Mouse (Mus musculus) activated CD4-positive, CD25-positive, alpha-beta regulatory T cell, adult 4 months (primary cell): ENCODE measurements around the gene Edrf1. TPM values are rescaled to one million over a fixed set of nuclear protein-coding genes. Genes with fewer than 3 reads are reported as not detected.

Experiments
- ATAC-seq: one replicate; pipeline ENCODE4 v1.8.0; 2017
- polyA plus RNA-seq, 2 experiments: library from polyadenylated mRNA; unstranded; fragments of 100-300 nt; shearing (Covaris generic); gene quantifications; one replicate each; pipeline ENCODE4 v1.2.1; 2017

Edrf1 gene
- 10 to 100 TPM; 10.2 to 11.7 TPM for polyA plus RNA-seq

DNA sequence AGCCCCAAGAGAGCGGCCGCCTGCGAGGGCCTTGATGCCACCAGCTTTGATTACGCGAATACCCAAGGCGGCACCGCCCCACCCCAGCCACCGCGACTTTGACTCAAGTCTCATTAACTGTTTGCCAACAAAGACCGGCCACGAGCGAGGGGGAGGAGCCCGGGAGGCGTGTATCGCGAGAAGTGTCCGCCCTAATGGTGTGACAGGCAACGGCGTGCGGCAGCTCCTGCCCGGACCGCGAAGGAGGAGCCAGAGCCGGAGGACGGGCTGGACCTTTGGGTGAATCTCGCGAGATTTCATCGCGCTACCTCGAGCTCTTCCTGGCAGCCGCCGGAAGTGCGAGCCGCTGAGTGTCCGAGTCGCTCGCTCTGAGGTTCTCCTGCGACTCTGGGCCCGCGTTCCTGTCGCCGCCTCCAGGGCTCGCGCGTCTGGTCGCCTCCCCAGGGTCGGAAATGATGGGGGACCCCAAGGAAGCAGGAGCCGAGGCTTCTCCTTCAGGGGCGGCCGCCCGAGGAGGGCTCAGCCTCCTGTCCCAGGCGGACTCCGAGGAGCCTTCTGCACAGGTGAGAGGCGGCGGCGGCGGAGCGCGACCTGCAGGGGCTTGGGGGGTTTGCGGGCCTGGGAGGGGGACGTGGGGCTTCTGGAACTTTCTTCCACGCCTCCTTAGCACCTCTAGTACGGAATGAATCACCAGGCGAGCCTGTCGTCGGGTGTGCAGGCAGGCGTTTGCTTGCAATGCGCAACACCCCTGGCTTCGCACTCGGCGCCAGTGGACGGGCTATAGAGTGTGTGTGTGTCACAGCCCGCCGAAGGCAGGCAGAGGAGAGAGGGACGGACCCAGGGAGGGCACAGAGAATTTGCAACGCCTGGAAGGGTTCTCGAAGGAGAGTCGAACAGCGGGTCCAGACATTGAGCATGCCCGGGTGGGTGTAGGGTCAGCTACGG lies at the start of gene Edrf1:
Edrf1 (plus strand) TSS at position 183 of the 945 bp plus-strand sequence.
- peak; percentile 94 for ATAC-seq

DNA sequence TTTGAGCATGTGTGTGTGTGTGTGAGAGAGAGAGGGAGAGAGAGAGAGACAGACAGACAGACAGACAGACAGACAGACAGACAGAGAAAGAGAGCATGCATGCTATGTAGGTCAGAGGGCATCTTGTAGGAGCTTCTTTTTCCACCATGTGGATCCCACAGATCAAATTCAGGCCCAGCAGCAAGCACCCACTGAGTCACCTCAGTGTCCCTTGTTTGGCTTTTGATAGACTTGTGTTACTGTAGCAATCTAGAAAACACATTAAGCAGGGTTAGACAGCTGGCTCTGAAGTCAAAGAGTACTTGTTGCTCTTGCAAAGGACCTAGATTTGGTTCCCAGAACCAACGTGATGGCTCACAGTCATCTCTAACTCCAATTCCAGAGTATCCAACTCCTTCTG lies 45.6 kb upstream of the Edrf1 start:
- no peak for ATAC-seq

DNA sequence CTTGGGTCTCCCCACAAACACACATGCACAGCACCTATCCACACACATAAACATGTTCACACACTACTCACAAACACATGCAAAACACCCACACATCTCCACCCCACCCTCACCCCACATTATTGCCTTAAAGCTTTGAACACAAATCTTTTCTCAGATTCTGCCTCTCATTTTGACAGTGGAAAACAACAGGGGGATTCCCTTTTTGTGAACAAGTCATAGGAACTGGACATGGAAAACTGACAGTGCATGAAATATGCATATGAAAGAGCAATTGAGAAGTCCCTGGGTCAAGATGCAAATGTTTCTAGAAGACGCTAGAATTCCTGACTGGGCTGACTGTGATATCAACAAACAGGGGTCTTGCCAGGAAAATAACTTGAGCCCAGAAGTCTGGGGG lies 36.8 kb upstream of the Edrf1 start:
- no peak for ATAC-seq

DNA sequence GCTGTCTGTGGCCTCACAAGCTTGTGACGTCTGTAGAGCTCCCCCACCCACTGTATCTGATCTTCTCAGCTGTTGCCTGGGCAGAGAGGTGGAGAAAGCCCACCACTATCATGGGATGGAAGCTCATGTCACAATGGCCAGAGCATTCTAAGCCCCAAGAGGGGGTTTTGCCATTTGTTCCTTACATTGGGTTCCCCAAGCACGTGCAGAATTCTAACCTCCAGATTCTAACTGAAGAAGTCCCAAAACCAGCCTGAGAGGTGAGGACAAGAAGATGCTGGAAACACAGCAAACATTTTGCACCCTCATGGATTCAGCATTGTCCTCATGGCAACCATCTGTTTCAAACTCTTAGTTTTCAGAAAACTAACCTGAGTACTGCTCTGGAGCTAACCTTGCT lies 35.3 kb upstream of the Edrf1 start, which contains the start of gene Tex36:
Tex36 (minus strand) TSS at position 101 of the 400 bp plus-strand sequence.
- ATAC-seq, result no peak

DNA sequence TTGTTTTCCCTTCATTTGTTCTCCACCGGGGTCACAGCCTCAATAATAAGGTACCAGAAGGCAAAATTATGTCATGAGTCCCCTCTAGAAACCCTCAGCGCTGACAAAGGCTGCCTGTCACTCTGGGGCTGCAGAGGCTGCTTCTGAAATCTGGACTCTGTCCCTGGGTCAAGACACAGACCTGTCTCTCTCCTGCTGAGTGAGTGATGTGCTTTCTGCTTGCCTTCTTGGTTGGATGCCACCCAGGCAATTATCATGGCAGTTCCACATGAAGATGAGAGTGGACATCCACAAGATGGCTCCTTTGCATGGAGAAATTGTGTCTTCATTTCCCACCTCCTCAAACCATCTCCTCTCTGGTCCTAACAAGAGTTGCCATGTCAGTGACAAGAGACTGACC lies 34.2 kb upstream of the Edrf1 start:
- no peak for ATAC-seq

DNA sequence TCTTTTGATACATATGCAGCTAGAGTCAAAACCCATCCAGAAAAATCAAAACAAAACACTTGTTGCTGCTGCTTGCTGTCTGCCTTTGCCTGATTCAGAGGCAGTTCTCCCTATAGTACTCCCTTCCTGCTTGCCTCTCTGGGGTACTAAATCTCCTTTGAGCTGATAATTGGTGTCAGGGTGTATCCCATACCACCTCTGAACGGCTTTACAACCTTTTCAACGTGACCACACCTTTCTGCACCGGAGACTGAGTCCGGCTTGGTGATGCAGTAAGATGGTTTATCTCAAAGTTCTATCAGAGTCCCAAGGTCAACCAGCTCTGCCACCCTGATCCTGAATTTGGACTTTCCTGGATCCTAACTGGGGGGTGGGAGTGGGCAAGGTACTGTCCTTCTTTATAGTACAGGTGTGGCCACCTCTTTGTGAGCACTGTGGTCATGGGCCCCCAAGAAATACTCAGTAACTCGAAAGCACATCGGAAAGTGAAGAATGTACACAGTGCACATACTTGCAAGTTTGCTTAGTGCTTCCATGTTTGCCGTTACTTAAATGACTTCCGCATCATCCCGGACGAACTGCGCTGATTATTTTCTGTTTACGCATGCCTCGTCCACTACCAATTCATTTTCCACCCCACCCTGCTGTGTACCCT lies 32.8 kb upstream of the Edrf1 start:
- no peak for ATAC-seq

DNA sequence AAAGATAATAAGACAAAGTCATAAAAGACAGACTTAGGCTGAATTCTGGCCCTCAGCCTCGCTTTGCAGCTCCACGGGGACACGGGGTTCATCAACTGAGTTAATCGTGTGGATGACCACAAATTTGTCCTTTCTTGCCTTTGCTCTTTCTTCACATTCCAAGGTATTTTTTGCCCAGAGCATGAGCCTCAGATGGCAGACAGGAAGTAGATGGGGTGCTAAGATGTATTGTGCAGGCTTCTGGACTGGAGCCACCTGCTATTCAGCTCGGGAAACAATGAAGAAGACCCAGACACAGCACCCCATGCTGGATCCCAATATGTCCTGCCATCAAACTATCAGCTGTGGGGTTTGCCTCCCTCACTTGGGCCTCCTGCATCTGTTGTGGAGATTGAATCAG lies 30.0 kb upstream of the Edrf1 start:
- ATAC-seq, result no peak

DNA sequence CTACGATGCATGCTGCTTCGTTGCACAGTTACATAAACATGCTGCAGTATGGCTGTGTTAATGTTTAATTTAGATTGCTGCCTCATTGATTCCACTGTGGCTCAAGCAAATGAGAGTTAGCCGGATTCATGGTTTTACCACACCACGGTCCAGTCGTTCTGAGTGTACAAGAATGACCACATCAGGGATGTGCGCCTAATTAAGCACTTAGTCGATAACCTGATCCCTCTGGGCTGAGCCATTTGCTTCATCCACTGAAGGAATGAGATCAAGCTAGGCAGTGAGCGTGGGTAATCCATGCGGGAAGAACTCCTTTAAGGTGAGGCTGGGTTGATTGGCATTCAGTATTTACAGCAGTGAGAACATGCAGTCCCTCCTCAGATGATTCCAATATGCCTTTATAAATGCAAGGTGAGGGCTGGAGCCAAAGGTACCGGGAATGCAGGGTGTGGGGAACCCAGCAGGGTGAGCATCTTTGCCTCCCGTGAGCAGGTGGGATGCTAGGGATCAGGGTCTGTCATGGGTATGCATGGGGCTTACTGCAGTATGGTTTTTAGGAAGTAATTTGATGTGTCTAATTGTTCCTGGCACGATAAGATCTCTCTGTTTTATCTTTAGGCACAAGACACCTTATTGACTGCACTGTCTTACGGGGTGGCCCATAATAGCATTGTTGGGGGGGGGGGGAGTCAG lies 29.3 kb upstream of the Edrf1 start:
- ATAC-seq, result no peak

DNA sequence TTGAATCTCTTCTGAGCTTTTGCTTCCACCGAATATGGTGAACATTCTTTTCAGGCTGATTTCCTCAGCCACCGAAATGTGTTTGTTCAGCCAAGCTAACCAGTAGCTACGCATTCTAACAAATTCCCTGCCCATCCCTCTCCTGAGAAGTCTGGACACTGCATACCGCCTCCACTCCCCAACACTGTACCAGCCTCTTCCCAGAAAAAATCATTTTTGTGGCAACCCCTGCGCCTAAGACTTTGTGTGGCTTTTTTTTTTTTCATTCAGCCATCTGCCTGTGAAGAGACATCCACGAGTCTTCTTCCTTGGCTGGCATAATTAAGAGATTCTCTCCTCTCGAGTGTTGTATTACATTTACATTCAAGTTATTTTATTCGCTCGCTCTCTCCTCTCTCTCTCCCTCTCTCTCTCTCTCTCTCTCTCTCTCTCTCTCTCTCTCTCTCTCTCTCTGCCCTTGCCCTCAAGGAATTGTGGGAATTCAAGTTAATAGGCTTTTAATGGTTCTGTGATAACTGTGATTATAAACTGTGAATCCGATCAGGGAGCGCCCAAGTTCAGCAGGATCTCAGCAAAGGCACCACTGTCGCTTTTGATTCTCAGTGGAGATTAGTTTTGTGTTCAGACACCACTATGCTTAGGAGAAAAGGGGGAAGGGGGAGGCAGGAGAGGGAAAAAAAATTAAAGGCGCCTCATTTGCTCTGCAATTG lies 28.6 kb upstream of the Edrf1 start:
- ATAC-seq, result no peak

DNA sequence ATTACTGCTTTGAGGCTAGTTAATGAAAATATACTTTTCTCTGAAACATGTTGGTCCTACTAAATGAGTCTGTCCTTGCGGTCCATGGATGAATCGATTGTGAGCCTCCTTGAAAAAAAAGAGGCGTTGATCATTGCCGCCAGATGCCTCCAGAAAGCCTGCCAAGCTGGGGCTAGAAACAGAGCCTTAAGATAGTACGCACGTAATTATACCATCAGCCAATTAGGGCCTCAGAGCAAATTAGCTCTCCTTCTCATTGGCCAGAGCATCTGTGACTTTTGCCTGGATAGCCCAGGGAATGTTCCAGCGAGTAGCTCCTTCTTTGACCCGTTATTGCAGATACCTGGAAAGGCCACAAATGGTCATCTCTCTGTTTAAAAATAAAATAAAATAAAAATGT lies 27.8 kb upstream of the Edrf1 start:
- no peak for ATAC-seq

DNA sequence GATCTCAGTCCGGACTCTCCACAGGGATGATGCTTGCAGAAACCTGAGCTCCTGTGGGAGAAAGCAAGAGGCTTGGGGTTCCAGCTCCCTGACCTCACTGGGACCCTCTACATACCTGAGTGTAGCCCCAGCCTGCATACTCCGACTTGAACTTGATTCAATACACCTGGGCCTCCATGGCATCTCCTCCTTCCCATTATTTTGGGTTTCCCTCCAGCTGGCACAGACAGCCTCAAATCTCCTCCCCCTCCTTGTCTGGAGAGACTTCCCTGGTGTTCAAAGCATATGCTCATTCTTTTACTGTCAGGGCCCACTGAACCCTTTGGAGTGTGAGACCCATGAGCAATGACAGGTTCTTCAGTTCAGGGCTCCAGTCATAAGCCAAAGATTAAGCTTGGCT lies 24.4 kb upstream of the Edrf1 start:
- ATAC-seq, result no peak

DNA sequence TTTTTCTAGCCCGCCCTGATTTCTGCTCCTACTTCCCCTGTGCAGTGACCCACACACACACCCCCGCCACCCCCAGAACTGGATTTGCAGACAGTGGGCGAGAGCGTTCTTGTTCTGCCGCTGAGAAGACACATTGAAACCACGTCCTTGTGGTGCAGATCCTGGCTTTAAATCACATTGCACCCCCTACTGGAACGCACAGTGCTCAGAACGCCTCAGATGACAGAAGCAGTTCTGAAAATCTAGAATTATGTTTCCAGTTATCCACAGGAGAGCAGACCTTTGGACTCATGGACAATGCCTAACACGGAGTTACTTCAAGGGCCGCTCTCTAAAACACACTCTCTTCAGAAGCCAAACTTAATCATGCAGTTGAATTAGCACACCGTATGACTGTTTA lies 16.6 kb upstream of the Edrf1 start:
- no peak for ATAC-seq

DNA sequence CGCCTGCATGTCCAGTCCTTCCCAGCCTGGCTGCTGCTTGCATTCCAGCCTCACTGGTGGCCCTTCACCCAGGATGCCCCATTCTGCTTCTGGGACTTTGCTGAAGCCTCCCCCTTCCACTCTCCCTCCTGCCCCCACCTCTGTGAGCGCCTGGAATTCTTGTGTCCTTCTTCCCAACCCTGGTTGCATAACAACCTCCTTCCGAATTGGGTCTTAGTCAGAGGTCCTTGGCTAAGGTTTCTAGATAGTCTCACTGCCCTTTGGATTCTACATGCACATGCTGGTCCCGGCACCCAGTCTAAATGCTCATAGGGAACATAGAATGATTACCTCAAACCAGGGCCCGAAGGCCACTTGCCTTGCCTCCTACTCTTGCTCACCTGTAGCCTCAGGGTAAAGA lies 14.1 kb upstream of the Edrf1 start:
- no peak for ATAC-seq

DNA sequence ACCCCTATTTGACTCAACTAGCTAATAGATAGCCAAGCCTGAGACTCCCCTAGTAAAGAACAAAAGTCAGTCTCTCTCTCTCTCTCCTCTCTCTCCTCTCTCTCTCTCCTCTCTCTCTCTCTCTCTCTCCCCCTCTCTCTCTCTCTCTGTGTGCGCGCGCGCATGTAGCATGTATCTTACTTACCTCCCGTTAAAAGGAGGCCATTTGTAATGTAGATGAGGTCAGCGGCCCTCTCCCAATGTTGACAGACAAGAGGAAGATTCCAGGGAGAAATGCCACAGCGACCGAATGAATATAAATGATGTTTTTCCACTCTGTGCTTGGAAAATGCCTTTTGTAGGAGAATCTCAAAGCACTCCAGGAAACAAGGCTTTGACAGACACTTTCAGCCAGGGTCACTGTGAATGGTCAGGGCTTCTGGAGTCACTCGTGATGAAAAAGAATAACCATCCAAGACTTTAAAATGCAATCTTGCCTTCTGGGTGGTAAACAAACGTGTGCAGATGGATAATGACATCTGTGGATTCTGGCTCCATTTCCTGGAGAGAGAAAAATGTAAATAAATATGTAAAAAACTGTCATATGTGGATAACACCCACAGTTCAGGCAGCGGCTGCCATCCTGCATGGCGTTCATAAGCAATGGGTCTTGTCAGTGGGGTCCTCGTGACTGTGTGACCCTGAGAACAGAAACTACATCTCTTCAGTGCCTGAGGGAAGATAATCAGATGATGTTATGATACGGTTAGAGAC lies 10.0 kb upstream of the Edrf1 start:
- no peak for ATAC-seq

DNA sequence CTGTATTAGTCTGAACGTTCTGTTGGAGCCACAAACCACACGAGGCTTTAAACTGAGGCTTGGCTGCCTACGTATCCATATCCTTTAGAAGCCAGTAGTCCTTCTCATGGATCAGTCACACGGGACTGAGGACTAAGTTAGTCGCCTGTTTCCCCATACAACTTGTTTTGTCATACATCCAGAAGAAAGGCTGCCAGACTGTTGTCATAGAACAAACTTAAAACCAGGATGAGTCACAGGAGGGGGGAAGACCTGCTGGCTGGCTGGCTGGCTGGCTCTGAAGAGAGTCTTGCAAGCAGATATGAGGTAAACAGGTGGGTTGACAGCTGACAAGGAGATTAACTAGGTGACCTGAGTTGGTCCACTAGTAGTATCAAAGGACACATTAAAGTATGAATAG lies 6.5 kb upstream of the Edrf1 start:
- ATAC-seq, result no peak

DNA sequence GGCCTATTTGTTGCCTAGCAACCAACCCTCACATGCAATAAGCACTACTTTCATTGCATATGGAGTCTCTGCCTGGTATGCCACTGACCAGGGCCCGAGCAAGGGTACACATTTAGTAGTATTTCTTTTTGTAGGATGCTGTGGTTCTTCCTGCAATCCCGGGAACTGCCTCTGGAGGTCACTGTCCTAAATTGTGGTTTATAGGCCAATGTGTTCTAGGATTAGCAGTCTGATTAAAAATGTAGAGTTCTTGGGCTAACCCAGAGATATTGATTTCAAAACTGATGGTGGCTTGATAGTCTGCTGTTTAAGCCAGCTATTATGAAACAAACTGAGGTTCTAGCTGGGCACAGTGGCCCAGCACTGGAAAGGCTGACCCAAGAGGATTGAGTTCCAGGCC lies 4.9 kb upstream of the Edrf1 start:
- ATAC-seq, result no peak

DNA sequence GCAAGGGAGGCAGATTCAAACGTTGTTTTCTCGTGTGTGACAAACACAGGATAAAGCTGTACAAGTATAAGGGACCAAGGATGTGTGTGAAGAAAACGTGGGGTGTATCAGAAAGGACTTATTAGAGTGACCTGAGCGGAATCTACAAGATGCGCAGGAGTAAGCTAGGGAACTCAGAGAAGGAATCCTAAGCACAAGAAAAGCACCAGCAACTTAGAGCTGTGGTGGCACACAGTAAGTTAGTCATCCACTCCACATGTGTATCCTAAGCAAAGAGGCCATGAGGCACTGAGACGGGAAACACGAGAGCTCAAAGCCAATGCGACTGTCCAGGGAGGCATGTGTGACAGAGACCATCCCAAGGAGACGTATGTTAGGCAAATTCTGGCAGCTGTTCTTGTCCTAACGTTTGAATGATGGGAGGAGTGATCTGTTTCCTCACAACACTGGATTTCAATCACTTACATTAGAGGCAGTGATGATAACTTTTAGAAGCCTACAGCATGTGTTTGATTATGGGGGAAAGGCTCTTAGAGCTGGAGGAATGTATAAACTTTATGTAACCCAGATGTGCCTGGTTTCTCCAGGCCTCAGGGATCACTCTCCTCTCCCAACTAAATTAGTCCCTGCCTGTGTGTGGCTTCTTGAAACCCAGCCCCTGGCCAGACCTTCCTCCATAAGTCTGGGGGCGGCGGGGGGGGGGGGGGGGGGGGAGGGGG lies 2.3 kb upstream of the Edrf1 start:
- ATAC-seq, result no peak

DNA sequence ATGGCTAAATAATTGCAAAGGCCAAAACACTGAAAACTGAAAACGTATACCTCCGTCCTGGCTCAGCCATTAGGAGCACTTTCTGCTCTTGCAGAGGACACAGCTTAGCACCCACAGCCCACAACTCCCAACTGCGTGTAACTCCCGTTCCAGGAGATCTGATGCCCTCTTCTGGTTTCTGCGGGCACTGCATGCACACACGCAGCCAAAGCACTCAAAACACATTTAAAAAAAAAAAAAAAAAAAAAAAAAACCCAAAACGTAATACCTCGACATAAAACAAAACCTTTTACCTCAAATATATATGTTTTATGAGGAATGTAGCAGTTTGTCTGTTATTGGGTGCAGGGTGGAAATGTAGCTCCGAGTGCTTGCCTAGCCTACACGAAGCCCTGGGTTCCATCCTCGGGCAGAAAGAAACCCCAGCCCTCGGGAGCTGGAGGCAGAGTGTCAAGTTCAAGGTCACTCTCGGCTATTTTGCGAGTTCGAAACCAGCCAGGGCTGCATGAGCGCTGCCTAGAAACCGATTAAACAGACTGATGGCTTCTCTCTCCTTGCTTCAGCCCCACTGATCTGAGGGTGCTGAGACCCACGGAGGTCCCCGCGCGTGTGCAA lies 498 bp upstream of the Edrf1 start:
- ATAC-seq, result peak; percentile 41

DNA sequence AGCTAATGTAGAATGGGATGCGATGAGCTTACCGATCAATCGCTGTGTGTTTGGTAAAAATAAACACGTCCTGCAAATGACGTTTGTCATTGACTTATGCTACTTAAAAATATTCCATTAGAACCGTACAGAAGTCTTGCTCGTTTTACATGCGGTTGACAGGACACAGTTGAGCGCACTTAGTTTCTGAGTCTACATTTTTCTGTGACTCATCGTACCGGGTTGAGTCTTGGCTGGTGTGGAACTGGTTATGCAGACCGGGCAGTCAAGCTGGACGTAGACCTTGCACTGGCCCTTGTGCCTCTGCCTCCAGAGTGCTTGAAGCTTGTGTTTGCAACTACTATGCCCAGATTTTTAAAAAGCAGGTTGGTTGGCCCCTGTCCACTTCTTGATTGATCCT lies 963 bp downstream of the Edrf1 start:
- ATAC-seq, result no peak

DNA sequence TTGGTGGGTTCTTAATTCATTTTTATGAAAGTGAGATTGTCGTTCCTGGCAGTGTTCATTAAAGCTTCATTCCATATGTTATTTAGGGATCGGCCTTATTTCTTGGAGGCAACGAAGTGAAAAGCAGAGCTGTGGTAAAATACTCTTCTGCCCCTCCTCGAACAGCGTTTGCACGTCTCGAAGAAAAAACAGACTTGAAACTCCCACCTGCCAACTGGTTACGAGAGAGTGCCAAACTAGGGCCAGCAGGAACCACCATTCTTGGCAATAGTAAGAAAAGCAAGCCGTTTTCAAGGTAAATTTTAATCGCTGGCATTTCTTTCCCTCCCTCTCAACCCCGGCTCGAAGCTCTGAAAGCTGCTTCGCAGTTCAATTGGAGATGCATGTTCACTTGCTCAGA lies 1.5 kb downstream of the Edrf1 start:
- no peak for ATAC-seq

DNA sequence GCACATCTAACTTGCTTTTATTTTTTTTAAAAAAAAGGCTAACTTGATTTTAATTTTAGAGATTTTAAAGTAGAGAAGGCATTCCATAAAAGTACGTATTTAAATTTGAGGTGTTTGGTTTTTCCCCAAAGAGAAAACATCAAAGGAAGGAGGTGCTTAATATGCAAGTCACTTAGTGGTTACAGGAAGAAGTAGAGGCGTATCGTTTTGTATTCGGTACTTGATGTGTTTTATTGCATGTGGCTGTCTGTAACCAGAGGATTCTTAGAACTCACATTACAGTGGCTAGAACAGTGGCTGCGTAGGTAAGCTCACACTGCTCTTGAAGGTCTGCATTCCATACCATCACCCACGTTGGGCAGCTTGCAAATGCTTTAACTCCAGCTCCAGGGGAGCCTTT lies 8.4 kb downstream of the Edrf1 start:
- peak; percentile 95 for ATAC-seq
